Mouse (Mus musculus) thymus, postnatal 14 days (tissue): ENCODE data around the gene Tcte1.

ENCODE experiments used
- DNase-seq: peaks from one replicate; pipeline ENCODE4 v3.0.0; 2021

Gene Tcte1

DNA sequence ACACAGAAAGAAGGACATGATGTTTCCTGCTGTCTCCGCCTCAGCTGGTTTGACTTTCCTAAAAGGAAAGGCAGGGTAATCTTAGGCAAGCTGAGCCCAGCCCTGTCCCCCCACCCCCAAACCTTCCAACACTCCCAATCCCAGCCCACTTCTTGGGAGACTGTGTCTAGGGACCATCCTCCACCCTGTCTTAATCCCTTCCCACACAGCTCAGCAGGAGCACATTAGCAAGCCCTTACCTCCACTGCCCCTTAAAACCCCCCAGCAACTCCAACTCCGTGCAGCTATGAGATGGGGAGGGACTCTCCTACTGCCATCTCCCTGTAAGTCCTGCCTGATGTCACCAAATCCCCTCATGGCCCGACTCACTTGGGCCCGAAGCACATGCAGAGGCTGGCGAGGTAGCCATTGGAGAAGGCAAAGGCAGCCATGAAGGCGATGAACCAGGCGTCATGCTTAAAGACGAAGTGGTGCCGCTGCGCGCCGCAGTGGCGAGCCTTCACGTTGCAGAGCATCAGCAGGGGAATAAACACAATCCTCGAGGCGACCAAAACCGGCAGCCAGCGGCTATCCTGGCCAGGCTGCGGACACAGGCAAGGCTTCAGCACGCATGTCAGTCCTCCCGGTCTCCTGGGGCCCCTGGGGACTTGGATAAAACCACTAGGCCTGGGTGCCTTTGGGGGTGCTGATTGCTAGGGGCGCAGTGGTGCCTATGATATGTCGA, 62.7 kb downstream of the Tcte1 start:
- no peak for DNase-seq

DNA sequence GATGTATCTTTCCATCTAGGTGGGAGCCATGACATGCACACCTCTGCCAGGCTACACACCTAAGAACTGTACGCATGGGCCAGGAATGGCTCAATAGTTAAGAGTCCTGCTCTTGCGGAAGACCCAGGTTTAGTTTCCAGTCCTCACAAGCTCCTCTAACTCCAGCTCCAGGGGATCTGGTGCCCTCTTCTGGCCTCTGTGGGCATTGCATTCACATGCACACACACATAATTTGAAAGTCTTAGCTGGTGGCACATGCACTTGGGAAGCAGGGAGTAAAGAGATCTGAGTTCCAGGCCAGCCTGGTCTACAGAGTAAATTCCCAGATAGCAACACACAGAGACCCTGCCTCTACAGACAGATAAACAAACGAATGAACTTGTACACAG, 63.2 kb downstream of the Tcte1 start:
- peak; percentile 47 for DNase-seq

DNA sequence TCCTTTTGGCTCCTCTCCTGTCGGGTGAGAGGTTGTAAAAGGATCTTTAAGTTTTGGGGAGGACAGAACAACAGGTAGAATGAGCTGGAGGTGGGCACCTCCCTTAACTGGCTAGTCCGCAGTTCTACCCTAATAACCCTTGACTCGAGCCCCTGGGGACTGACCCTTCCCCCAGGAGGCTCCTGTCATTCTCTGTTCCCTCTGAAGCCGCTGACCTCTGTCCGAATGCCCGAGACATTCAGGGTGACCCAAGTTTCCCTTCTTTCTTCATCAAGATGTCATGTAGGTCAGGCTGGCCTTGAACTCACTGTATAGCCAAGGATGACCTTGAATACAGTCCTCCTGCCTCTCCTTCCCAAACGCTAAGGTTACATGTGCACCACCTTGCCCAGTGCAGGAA, 65.1 kb downstream of the Tcte1 start:
- DNase-seq = no peak

DNA sequence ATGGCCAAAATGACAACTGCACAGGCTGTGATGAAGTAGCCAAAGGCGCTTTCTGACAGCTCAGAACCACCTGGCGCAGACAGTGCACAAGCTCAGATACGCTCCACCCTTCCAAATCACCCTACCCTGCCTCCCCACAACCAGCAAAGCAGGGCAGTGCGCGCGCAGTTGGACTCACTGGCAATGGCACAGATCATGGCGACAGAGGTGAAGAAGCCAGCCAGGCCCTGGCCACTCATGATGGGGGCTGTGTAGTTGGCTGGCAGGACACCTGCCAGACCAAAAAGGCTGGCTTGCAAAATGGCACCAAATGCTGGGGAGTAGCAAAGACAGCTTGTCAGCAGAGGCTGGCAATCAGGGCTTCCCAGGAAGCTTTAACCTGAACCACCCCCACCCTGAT, 66.0 kb downstream of the Tcte1 start:
- no peak for DNase-seq

DNA sequence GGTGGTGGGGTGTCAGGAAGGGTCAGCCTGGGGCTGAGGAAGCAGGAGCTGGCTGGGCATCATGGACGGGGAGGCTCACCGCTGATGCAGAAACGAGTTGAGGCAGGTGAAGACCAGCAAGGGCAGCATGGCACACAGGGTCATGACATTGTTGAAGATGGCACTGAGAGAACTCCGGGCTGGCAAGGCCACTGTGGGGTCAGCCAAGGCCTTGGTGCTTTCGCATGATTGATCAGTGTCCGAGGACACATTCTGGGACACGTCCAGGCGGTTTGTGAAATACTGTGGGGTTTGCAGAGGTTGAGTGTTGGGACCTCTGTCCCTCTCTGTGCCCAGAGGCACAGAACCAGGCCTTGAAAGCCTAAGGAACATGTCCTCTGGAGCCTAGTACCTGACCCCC, 66.6 kb downstream of the Tcte1 start:
- no peak for DNase-seq

DNA sequence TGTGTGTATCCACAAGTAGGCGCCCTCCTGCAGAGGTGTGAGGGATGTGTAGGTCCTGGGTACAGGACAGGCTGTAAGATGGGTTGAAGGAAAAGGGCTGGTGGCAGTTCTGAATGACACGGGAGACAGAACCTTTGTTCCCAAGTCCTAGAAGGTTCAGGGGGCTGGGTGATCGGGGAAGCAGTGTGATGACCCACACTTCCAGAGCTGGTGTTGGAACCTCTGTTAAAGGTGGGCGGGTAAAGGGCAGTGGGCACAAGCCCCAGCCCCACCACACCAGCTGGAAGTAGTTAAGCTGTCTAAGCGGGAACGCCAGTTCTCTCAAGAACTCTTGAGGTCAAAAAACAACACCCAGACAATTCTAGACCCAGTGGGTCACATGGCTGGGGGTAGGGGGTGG, 67.2 kb downstream of the Tcte1 start:
- DNase-seq = no peak

DNA sequence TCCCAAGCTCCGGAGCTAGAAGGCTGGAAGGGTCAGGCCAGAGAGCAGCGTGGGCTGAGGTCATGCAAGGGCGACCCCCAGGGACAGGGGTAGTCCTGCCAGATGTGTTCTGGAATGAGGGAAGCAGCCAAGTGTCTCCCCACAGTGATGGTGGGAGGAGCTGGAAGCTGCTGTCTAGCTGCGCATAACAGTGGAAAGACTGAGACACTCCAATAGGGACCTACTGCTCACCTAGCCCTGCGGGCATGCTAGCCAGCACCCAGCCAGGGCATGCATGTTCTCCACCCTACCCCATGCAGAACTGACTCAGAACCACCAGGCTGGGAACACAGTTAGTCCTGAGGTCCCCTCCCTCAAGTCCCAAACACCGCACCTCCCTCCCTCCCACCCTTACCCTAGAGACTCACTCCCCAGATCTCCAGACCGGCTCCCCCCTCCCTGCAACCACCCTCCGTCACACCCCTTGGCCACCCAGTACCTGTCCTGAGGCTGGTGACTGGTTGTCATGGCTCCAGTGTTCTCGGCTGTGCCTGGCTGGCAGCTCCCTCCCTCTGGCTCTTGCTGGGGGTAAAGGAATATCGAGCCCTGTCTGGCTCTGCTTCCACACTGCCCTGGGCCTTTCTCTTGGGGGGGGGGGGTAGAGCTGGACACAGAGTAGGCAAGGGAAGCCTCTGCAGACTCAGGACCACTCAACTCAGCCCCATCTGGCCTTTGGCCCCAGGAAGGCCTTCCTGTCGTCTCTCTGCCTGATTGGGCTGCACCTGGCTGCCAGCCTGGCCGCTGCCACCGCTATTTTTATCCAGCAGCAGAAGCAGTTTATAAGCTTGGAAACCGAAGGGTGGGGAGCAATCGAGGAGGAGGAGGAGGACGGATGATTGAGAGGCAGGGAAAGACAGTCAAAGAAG, 68.7 kb downstream of the Tcte1 start:
- peak; percentile 33 for DNase-seq
